Mouse (Mus musculus): ENCODE data around the gene Fmo5. TPM values are rescaled to one million over a fixed set of nuclear protein-coding genes. Genes with fewer than 3 reads are reported as not detected.
A peak's percentile ranks its signal among the peaks of the same experiment; 100 is the strongest.

The Fmo5 gene
- polyA plus RNA-seq, 1 experiment from 2014 or later: 1.3 TPM

- H3K36me3 ChIP-seq (ENCODE audit: control insufficient read depth, insufficient read depth, low read length): no peaks in the 10 kb centered on the region; the same call in 1 of the 2 replicates
- H3K27ac ChIP-seq (replicated peaks; ENCODE audit: low read depth, low read length): no peak overlapping the region
- no peaks in the 10 kb centered on the region for H3K9me3 ChIP-seq (ENCODE audit: control insufficient read depth, low read length)
- 93% methylated on average over 3 of the region's 3 CpGs for WGBS
- no peak for DNase-seq (ENCODE audit: low spot score)
- H3K4me2 ChIP-seq (ENCODE audit: low read depth, severe bottlenecking): no peak overlapping the region
- no peak overlapping the region for H3K4me3 ChIP-seq (ENCODE audit: low read depth, low read length)
- H3K27me3 ChIP-seq (ENCODE audit: control insufficient read depth, insufficient read depth, low read length): no peaks in the 10 kb centered on the region
- no peak for ATAC-seq (ENCODE audit: insufficient number of reproducible peaks, low FRiP score, low TSS enrichment, low read depth)
- H3K9ac ChIP-seq (ENCODE audit: low read length): no peak overlapping the region
- H3K4me1 ChIP-seq (ENCODE audit: control insufficient read depth, insufficient read depth, low read length): no peaks in the 10 kb centered on the region
Observed at GRCm38 (mm10) chr3:97600050-97600832, 28.4 kb upstream of the Fmo5 start.

- H3K4me3 ChIP-seq (ENCODE audit: low read depth, low read length): peak overlapping the region; percentile 74
- peak overlapping the region; percentile 44 for H3K4me2 ChIP-seq (ENCODE audit: low read depth, severe bottlenecking)
- no peaks in the 10 kb centered on the region for H3K27me3 ChIP-seq (ENCODE audit: control insufficient read depth, insufficient read depth, low read length)
- ATAC-seq (ENCODE audit: insufficient number of reproducible peaks, low FRiP score, low TSS enrichment, low read depth) (peak; percentile 46), DNase-seq (ENCODE audit: low spot score) (peak; percentile 54)
- no peak overlapping the region for H3K27ac ChIP-seq (replicated peaks; ENCODE audit: low read depth, low read length)
- H3K36me3 ChIP-seq (ENCODE audit: control insufficient read depth, insufficient read depth, low read length): no peaks in the 10 kb centered on the region
- H3K4me1 ChIP-seq (ENCODE audit: control insufficient read depth, insufficient read depth, low read length): no peaks in the 10 kb centered on the region; the same call in 1 of the 2 replicates
- peak overlapping the region; percentile 92 for H3K9ac ChIP-seq (ENCODE audit: low read length)
- H3K9me3 ChIP-seq (ENCODE audit: control insufficient read depth, low read length): no peaks in the 10 kb centered on the region
- 5% methylated on average over 20 of the region's 20 CpGs for WGBS
Observed at GRCm38 (mm10) chr3:97609201-97609844, 19.3 kb upstream of the Fmo5 start.

GRCm38 (mm10) chr3:97609845-97610410 is 18.7 kb upstream of the Fmo5 start, which contains the start of gene Chd1l:
Gene Chd1l, minus strand, starts transcription at chr3:97610203.
- ATAC-seq (ENCODE audit: insufficient number of reproducible peaks, low FRiP score, low TSS enrichment, low read depth): peak; percentile 92
- peak within 1 kb of the TSS; percentile 44 for H3K4me2 ChIP-seq (ENCODE audit: low read depth, severe bottlenecking)
- H3K4me3 ChIP-seq (ENCODE audit: low read depth, low read length): peak within 1 kb of the TSS; percentile 74
- under 1% methylated on average over 56 of the region's 56 CpGs for WGBS
- DNase-seq (ENCODE audit: low spot score): peak; percentile 96
- no peaks in the 10 kb centered on the region for H3K9me3 ChIP-seq (ENCODE audit: control insufficient read depth, low read length)
- no peaks in the 10 kb centered on the region; the same call in 1 of the 2 replicates for H3K4me1 ChIP-seq (ENCODE audit: control insufficient read depth, insufficient read depth, low read length)
- no peaks in the 10 kb centered on the region for H3K27me3 ChIP-seq (ENCODE audit: control insufficient read depth, insufficient read depth, low read length)
- peak within 1 kb of the TSS; percentile 92 for H3K9ac ChIP-seq (ENCODE audit: low read length)
- no peaks in the 10 kb centered on the region for H3K36me3 ChIP-seq (ENCODE audit: control insufficient read depth, insufficient read depth, low read length)
- peak within 1 kb of the TSS; percentile 82 for H3K27ac ChIP-seq (replicated peaks; ENCODE audit: low read depth, low read length)

GRCm38 (mm10) chr3:97611021-97611420 is 17.6 kb upstream of the Fmo5 start:
- DNase-seq (ENCODE audit: low spot score): no peak

GRCm38 (mm10) chr3:97615154-97615553 is 13.4 kb upstream of the Fmo5 start:
- no peak overlapping the region for H3K4me2 ChIP-seq (ENCODE audit: low read depth, severe bottlenecking)
- 22% methylated on average over 1 of the region's 1 CpGs for WGBS
- no peak for ATAC-seq (ENCODE audit: insufficient number of reproducible peaks, low FRiP score, low TSS enrichment, low read depth)
- no peaks in the 10 kb centered on the region for H3K9me3 ChIP-seq (ENCODE audit: control insufficient read depth, low read length)
- no peak overlapping the region for H3K4me3 ChIP-seq (ENCODE audit: low read depth, low read length)
- no peak overlapping the region for H3K9ac ChIP-seq (ENCODE audit: low read length)
- no peaks in the 10 kb centered on the region for H3K27me3 ChIP-seq (ENCODE audit: control insufficient read depth, insufficient read depth, low read length)
- H3K27ac ChIP-seq (replicated peaks; ENCODE audit: low read depth, low read length): no peak overlapping the region
- no peaks in the 10 kb centered on the region for H3K4me1 ChIP-seq (ENCODE audit: control insufficient read depth, insufficient read depth, low read length)
- no peak for DNase-seq (ENCODE audit: low spot score)
- no peaks in the 10 kb centered on the region for H3K36me3 ChIP-seq (ENCODE audit: control insufficient read depth, insufficient read depth, low read length)

More at GRCm38 (mm10) chr3:97611021-97611420, 17.6 kb upstream of the Fmo5 start:
- H3K27ac ChIP-seq (replicated peaks; ENCODE audit: low read depth, low read length): no peak overlapping the region
- no peaks in the 10 kb centered on the region; the same call in 1 of the 2 replicates for H3K4me1 ChIP-seq (ENCODE audit: control insufficient read depth, insufficient read depth, low read length)
- H3K4me3 ChIP-seq (ENCODE audit: low read depth, low read length): no peak overlapping the region
- H3K9me3 ChIP-seq (ENCODE audit: control insufficient read depth, low read length): no peaks in the 10 kb centered on the region
- H3K27me3 ChIP-seq (ENCODE audit: control insufficient read depth, insufficient read depth, low read length): no peaks in the 10 kb centered on the region
- no peak overlapping the region for H3K4me2 ChIP-seq (ENCODE audit: low read depth, severe bottlenecking)
- 90% methylated on average over 6 of the region's 6 CpGs for WGBS
- no peaks in the 10 kb centered on the region for H3K36me3 ChIP-seq (ENCODE audit: control insufficient read depth, insufficient read depth, low read length)
- ATAC-seq (ENCODE audit: insufficient number of reproducible peaks, low FRiP score, low TSS enrichment, low read depth): no peak
- H3K9ac ChIP-seq (ENCODE audit: low read length): no peak overlapping the region

GRCm38 (mm10) chr3:97615933-97616332 is 12.7 kb upstream of the Fmo5 start:
- DNase-seq (ENCODE audit: low spot score): no peak
- H3K4me1 ChIP-seq (ENCODE audit: control insufficient read depth, insufficient read depth, low read length): no peaks in the 10 kb centered on the region
- no peaks in the 10 kb centered on the region for H3K9me3 ChIP-seq (ENCODE audit: control insufficient read depth, low read length)
- H3K36me3 ChIP-seq (ENCODE audit: control insufficient read depth, insufficient read depth, low read length): no peaks in the 10 kb centered on the region
- ATAC-seq (ENCODE audit: insufficient number of reproducible peaks, low FRiP score, low TSS enrichment, low read depth): no peak
- H3K27me3 ChIP-seq (ENCODE audit: control insufficient read depth, insufficient read depth, low read length): no peaks in the 10 kb centered on the region
- no peak overlapping the region for H3K27ac ChIP-seq (replicated peaks; ENCODE audit: low read depth, low read length)
- WGBS: 90% methylated on average over 4 of the region's 4 CpGs
- H3K4me3 ChIP-seq (ENCODE audit: low read depth, low read length): no peak overlapping the region
- H3K9ac ChIP-seq (ENCODE audit: low read length): no peak overlapping the region
- H3K4me2 ChIP-seq (ENCODE audit: low read depth, severe bottlenecking): no peak overlapping the region

- Histone ChIP-seq H3K27ac (replicated peaks; ENCODE audit: low read depth, low read length) (no peak overlapping the region), H3K9me3 (ENCODE audit: control insufficient read depth, low read length) (no peaks in the 10 kb centered on the region), H3K4me1 (ENCODE audit: control insufficient read depth, insufficient read depth, low read length) (no peaks in the 10 kb centered on the region), H3K4me2 (ENCODE audit: low read depth, severe bottlenecking) (no peak overlapping the region), H3K9ac (ENCODE audit: low read length) (no peak overlapping the region), H3K4me3 (ENCODE audit: low read depth, low read length) (no peak overlapping the region), H3K36me3 (ENCODE audit: control insufficient read depth, insufficient read depth, low read length) (no peaks in the 10 kb centered on the region), H3K27me3 (ENCODE audit: control insufficient read depth, insufficient read depth, low read length) (no peaks in the 10 kb centered on the region)
- DNase-seq (ENCODE audit: low spot score) (no peak), ATAC-seq (ENCODE audit: insufficient number of reproducible peaks, low FRiP score, low TSS enrichment, low read depth) (no peak)
- WGBS: 93% methylated on average over 18 of the region's 19 CpGs
Observed at GRCm38 (mm10) chr3:97617091-97617825, 11.3 kb upstream of the Fmo5 start.

- Histone ChIP-seq H3K9me3 (ENCODE audit: control insufficient read depth, low read length) (no peaks in the 10 kb centered on the region), H3K4me3 (ENCODE audit: low read depth, low read length) (no peak overlapping the region), H3K4me2 (ENCODE audit: low read depth, severe bottlenecking) (no peak overlapping the region), H3K27me3 (ENCODE audit: control insufficient read depth, insufficient read depth, low read length) (no peaks in the 10 kb centered on the region), H3K9ac (ENCODE audit: low read length) (no peak overlapping the region), H3K27ac (replicated peaks; ENCODE audit: low read depth, low read length) (no peak overlapping the region), H3K4me1 (ENCODE audit: control insufficient read depth, insufficient read depth, low read length) (no peaks in the 10 kb centered on the region), H3K36me3 (ENCODE audit: control insufficient read depth, insufficient read depth, low read length) (no peaks in the 10 kb centered on the region)
- ATAC-seq (ENCODE audit: insufficient number of reproducible peaks, low FRiP score, low TSS enrichment, low read depth) (no peak), DNase-seq (ENCODE audit: low spot score) (no peak)
- 87% methylated on average over 8 of the region's 8 CpGs for WGBS
Observed at GRCm38 (mm10) chr3:97617899-97618298, 10.7 kb upstream of the Fmo5 start.
